Mouse (Mus musculus) hindbrain, postnatal 0 days (tissue): ENCODE data around the gene Paqr7. TPM values are rescaled to one million over a fixed set of nuclear protein-coding genes. Genes with fewer than 3 reads are reported as not detected.

Experiments used
- ATAC-seq: fragments of 200-750 bp; cut with Nextera tagmentation; 2 replicates; pipeline ENCODE4 v1.8.0; 2017; ENCODE audit warnings: mild to moderate bottlenecking, moderate TSS enrichment, moderate library complexity
- DNase-seq: peaks from one replicate; pipeline ENCODE4 v3.0.0-alpha.2; 2015; ENCODE audit warnings: low spot score
- H3K27ac ChIP-seq: fragments of 300-500 bp; sonication (generic); 2 replicates; pipeline ENCODE4 v1.5.1; 2014; ENCODE audit warnings: mild to moderate bottlenecking
- H3K27me3 ChIP-seq: fragments of 300-500 bp; sonication (generic); 2 replicates; pipeline ENCODE4 v1.6.1; 2014; ENCODE audit warnings: low read length, mixed read lengths; ENCODE audit not compliant: insufficient read depth
- H3K36me3 ChIP-seq: fragments of 300-500 bp; sonication (generic); 2 replicates; pipeline ENCODE4 v1.6.1; 2014; ENCODE audit warnings: low read length, mixed read lengths; ENCODE audit not compliant: insufficient read depth
- H3K4me1 ChIP-seq: fragments of 300-500 bp; sonication (generic); 2 replicates; pipeline ENCODE4 v1.6.1; 2014; ENCODE audit warnings: antibody characterized with exemption, low read length, mixed read lengths; ENCODE audit not compliant: insufficient read depth
- H3K4me2 ChIP-seq: fragments of 300-500 bp; sonication (generic); 2 replicates; pipeline ENCODE4 v1.6.1; 2014; ENCODE audit warnings: low read depth, mild to moderate bottlenecking, low read length, moderate library complexity, mixed read lengths
- H3K4me3 ChIP-seq: fragments of 300-500 bp; sonication (generic); 2 replicates; pipeline ENCODE4 v1.5.1; 2014; ENCODE audit warnings: low read length
- H3K9ac ChIP-seq: fragments of 300-500 bp; sonication (generic); replicated peaks from 2 replicates; pipeline ENCODE4 v1.6.1; 2014; ENCODE audit warnings: mild to moderate bottlenecking, low read length, moderate library complexity, mixed read lengths
- H3K9me3 ChIP-seq: fragments of 300-500 bp; sonication (generic); 2 replicates; pipeline ENCODE4 v1.6.1; 2016; ENCODE audit warnings: low read length, mixed read lengths
- CTCF ChIP-seq: IDR thresholded peaks from 2 replicates; pipeline ENCODE4 v1.5.1; 2016; ENCODE audit warnings: antibody characterized with exemption, control low read depth, low read depth
- WGBS: fragments of 180-500 bp; shearing (Covaris S2); extraction: QIAGEN DNeasy Blood & Tissue Kit; methylation state at CpG from one replicate; pipeline ENCODE4 v1.1.7; 2014; 5-methylcytosine and 5-hydroxymethylcytosine counted together
- polyA plus RNA-seq: library from polyadenylated mRNA; unstranded; fragments of >200 nt; fragmentation: Nextera tagmentation; extraction: Ambion mirVana; gene quantifications from 2 replicates; pipeline ENCODE4 v1.2.1, GENCODE M21; 2015
- total RNA-seq: library from RNA; depleted of rRNA; stranded (reverse); fragments of >200 nt; gene quantifications from 2 replicates; pipeline ENCODE4 v1.2.3, GENCODE M21; 2014

Gene Paqr7
- total and polyA plus RNA-seq, 2 experiments from 2014 or later, result 41.1 to 142 TPM

DNA sequence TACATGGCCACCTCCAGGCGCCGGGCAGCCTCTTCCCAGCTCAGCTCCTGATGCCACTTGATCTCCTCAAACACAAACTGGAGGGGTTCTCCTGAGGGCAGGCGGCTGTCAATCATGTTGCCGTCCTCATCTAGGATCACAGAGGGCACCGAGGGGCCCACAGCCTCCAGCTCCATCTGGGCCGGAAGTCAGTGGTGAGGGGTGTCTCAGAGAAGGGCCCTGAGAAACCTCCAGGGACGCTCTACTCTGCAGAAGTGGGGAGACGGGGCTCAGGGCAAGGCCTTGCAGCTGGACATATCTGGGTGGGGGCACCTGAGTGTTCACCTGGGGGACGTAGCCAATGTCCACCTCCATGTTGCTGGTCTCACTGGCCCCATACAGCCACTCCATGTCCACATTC lies 46.2 kb downstream of the Paqr7 start:
- DNase-seq, result no peak
- peaks cover 30% of the 10 kb centered on the region for H3K36me3 ChIP-seq

DNA sequence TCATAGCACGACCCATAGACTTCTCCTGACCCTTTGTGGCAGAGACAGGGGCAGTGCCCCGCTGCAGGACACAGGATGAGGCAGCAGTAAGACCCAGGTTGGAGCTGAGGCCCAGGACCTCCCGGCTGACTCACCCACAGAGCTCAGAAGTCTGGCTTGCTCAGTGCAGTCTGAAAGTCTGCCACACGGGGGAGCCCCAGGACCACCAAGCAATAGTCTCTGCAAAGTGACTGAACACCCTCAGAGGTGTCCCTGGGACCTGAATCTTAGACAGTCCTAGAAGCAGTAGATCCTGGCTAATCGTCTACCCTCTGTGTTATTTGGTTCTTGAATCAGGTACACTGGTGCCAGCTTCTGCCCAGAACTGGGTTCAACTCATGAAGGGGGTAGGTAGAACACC lies 46.8 kb downstream of the Paqr7 start:
- Histone ChIP-seq H3K4me2 (no peak overlapping the region), H3K36me3 (peaks cover 30% of the 10 kb centered on the region), H3K9ac (no peak overlapping the region), H3K9me3 (no peaks in the 10 kb centered on the region), H3K27me3 (no peaks in the 10 kb centered on the region), H3K27ac (no peak overlapping the region), H3K4me3 (no peak overlapping the region), H3K4me1 (0 out of 2 replicates have a peak, but pooled peaks cover 6% of the 10 kb centered on the region)
- WGBS, result 4% methylated on average over 5 of the region's 5 CpGs
- peak; percentile 91 for DNase-seq
- peak; percentile 69; the same call in 1 of the 2 replicates for ATAC-seq
- TF ChIP-seq CTCF, result peak; percentile 97

More for the DNA sequence above, 46.2 kb downstream of the Paqr7 start:
- Histone ChIP-seq H3K4me3 (no peak overlapping the region), H3K27me3 (no peaks in the 10 kb centered on the region), H3K27ac (no peak overlapping the region), H3K4me1 (0 out of 2 replicates have a peak, but pooled peaks cover 6% of the 10 kb centered on the region), H3K9me3 (no peaks in the 10 kb centered on the region), H3K4me2 (no peak overlapping the region), H3K9ac (no peak overlapping the region)
- 91% methylated on average over 9 of the region's 9 CpGs for WGBS
- TF ChIP-seq CTCF, result no peak
- no peak for ATAC-seq

DNA sequence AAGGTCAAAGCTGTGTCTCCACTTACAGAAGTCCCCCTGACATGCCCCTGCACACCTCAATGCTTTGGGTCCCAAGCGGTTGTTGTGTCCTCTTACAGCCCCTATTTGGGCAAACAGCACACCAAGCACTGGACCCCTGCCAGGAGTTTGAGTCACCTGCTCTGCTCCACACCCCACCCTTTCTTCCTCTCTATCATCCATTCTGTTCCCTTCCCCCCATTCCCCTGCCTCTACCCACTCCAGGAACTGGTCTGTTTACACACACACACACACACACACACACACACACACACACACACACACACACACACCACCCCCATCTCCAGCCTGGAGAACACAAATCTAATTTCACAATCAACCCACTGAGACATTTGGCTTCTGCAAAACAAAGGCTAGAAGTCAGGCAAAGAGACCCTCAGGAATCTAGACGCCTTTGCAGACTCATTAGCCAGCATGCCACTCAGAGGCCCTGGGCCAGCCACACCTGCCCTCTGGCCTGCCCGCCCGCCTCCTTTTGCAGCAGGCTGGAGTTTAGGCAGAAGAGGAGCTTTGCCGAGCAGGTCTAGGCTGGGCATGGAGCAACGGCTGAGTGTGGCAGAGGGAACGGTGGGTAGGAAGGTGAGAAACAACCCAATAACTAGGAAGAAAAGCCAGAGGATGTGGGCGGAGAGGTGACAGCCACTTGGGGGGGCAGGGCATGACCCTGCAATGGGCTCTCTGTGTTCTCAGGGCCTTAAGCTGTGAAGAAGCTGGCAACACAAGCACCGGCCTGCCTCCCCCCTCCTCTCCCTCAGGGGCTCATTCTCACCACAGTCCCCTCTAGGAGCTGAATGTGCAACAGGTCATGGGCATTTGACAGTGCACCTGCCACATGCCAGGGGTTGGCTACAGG lies 50.6 kb downstream of the Paqr7 start:
- 63% methylated on average over 9 of the region's 9 CpGs for WGBS
- no peak overlapping the region for H3K27ac ChIP-seq
- H3K4me2 ChIP-seq, result no peak overlapping the region
- DNase-seq, result no peak
- no peaks in the 10 kb centered on the region for H3K4me1 ChIP-seq
- no peaks in the 10 kb centered on the region for H3K27me3 ChIP-seq
- no peaks in the 10 kb centered on the region for H3K9me3 ChIP-seq
- no peak overlapping the region for H3K4me3 ChIP-seq
- H3K36me3 ChIP-seq, result peaks cover 28% of the 10 kb centered on the region
- no peak overlapping the region for H3K9ac ChIP-seq
- TF ChIP-seq CTCF, result no peak
- ATAC-seq, result no peak

DNA sequence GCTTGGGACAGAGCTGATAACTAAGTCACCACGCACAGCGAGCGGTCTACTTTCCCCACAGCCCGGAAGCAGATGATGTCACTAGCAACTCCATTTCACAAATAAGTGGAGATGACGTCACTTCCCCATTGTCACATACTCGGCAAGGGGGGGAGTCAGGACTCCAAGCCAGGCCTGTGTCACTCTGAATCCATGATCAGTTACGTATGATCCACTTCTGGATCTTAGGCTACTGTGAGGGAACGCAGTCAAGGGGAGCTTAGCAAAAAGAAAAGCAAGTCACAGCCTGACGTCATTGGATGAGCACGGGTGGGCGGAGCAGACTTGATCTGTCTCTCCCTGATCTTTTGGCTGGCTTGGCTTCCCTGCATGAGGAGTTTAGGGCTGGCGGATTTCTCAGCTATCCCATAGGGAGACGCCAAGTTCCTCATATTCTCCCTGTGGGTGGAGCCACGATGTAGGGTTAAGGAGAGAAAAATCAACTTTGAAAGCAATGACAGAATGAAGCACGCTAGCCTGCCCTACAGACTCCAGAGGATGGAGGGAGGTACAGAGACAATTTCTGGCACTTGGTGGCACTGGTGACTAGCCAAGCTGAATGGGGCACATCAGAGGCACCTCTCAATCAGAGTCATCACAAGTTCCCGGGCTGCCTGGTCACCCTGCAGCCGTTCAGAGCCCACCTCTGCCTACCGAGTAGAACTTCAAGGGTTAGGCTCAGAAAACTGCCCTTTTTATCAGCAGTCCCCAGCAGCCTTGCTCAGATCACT lies 51.9 kb downstream of the Paqr7 start:
- 63% methylated on average over 18 of the region's 18 CpGs for WGBS
- Histone ChIP-seq H3K9me3 (no peaks in the 10 kb centered on the region), H3K27ac (no peak overlapping the region), H3K4me2 (no peak overlapping the region), H3K9ac (no peak overlapping the region), H3K4me3 (no peak overlapping the region), H3K36me3 (peaks cover 16% of the 10 kb centered on the region), H3K27me3 (no peaks in the 10 kb centered on the region), H3K4me1 (no peaks in the 10 kb centered on the region)
- DNase-seq (peak; percentile 40), ATAC-seq (no peak)
- TF ChIP-seq CTCF, result peak; percentile 43

DNA sequence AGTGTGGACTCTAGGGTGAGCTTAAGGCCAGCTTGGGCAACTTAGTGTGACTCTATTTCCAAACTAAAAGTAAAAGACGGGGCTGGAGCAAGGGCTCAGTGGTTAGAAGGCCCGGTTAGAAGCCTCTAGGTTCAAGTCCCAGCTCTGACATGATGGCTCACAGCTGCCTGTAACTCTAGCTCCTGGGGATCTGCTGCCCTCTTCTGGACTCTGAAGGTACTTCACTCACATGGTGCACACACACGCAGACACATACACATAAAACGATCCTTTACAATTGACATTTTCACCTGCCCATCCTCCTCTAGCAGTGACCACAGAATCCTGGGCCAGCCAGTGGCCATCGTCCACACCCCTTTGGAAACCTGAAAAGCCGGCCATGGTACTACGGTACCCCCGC lies 53.4 kb downstream of the Paqr7 start:
- WGBS, result over 99% methylated on average over 8 of the region's 8 CpGs
- Histone ChIP-seq H3K9me3 (no peaks in the 10 kb centered on the region), H3K4me3 (no peak overlapping the region)

DNA sequence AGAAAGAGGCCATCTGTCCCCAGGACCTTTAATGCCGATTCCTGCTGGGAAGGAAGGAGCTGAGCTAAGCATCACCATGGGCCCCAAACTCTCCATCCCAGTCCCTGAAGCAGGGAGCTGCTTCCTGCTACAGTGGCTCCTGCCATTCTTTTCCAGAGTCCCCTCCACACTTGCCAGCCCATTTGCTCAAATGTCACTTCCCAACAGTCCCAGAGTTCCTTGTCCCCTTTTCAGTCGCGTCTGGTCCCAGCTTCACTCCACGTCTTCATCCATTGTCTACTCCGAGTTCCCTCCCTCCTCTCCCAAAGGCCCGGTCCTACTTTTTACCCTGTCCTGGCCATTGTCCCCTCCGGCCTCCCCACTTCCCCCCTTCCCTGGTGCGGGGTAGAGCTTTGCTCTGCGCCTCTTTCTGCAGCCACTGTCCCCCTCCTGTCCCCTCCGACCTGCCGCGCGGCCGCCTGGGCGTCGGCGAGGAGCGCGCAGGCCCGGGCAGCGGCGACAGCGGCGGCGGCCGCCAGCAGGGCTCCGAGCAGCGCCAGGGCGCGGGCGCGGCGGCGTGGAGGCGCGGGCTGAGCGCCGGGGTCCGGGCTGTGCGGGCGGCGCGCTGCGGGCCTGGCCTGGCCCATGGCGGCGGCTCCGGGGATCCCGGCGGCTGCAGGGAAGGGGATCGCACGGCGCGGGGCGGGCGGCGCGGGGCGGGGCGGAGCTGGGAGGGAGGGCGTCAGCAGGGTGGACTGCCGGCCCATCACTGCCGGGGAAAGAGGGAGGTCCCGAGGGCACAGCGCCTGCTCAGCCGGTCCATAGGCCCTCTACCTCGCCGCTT lies 55.2 kb downstream of the Paqr7 start, which contains the start of gene Selenon:
Selenon (minus strand) TSS at position 673 of the 823 bp plus-strand sequence.
- H3K4me1 ChIP-seq, result no peaks in the 10 kb centered on the region
- H3K9ac ChIP-seq, result peak within 1 kb of the TSS; percentile 92
- H3K36me3 ChIP-seq, result peaks cover 5% of the 10 kb centered on the region; the same call in 1 of the 2 replicates
- peak within 1 kb of the TSS; percentile 69 for H3K4me2 ChIP-seq
- peak; percentile 74 for ATAC-seq
- no peaks in the 10 kb centered on the region for H3K27me3 ChIP-seq
- no peak for TF ChIP-seq CTCF
- H3K4me3 ChIP-seq, result peak within 1 kb of the TSS; percentile 75
- DNase-seq, result peak; percentile 60
- whole genome bisulfite sequencing, result under 1% methylated on average over 58 of the region's 67 CpGs
- H3K27ac ChIP-seq, result peak within 1 kb of the TSS; percentile 89
- no peaks in the 10 kb centered on the region for H3K9me3 ChIP-seq

More for the DNA sequence above, 53.4 kb downstream of the Paqr7 start:
- no peak overlapping the region for H3K9ac ChIP-seq
- H3K4me2 ChIP-seq, result no peak overlapping the region
- H3K4me1 ChIP-seq, result no peaks in the 10 kb centered on the region
- ATAC-seq (no peak), DNase-seq (no peak)
- H3K27me3 ChIP-seq, result no peaks in the 10 kb centered on the region
- H3K36me3 ChIP-seq, result peaks cover 12% of the 10 kb centered on the region
- TF ChIP-seq CTCF, result peak; percentile 41
- H3K27ac ChIP-seq, result no peak overlapping the region
